Mouse (Mus musculus): Measurements from ENCODE around the gene Mxi1. TPM values are rescaled to one million over a fixed set of nuclear protein-coding genes. Genes with fewer than 3 reads are reported as not detected.
A peak's percentile ranks its signal among the peaks of the same experiment; 100 is the strongest.

The Mxi1 gene
- polyA plus RNA-seq, 1 experiment from 2014 or later = 59.0 TPM

GRCm38 (mm10) chr19:53366881-53367280 is 56.6 kb downstream of the Mxi1 start:
- Histone ChIP-seq H3K4me1 (ENCODE audit: control insufficient read depth, insufficient read depth, low read length) (no peaks in the 10 kb centered on the region), H3K4me3 (ENCODE audit: low read depth, low read length) (no peak overlapping the region), H3K27me3 (ENCODE audit: control insufficient read depth, insufficient read depth, low read length) (no peaks in the 10 kb centered on the region), H3K4me2 (no peak overlapping the region), H3K27ac (ENCODE audit: low read depth, low read length) (no peak overlapping the region), H3K9ac (ENCODE audit: low read length) (no peak overlapping the region), H3K36me3 (ENCODE audit: control insufficient read depth, insufficient read depth, low read length) (peaks cover 2% of the 10 kb centered on the region; the same call in 1 of the 2 replicates), H3K9me3 (ENCODE audit: control insufficient read depth, low read length) (no peaks in the 10 kb centered on the region)
- DNase-seq (ENCODE audit: low spot score, missing footprints) (no peak), ATAC-seq (ENCODE audit: low FRiP score) (no peak)
- WGBS = 81% methylated on average over 7 of the region's 7 CpGs

GRCm38 (mm10) chr19:53369469-53370043 is 59.2 kb downstream of the Mxi1 start:
- Histone ChIP-seq H3K4me2 (no peak overlapping the region), H3K9me3 (ENCODE audit: control insufficient read depth, low read length) (no peaks in the 10 kb centered on the region), H3K4me3 (ENCODE audit: low read depth, low read length) (no peak overlapping the region), H3K4me1 (ENCODE audit: control insufficient read depth, insufficient read depth, low read length) (no peaks in the 10 kb centered on the region), H3K27me3 (ENCODE audit: control insufficient read depth, insufficient read depth, low read length) (no peaks in the 10 kb centered on the region), H3K36me3 (ENCODE audit: control insufficient read depth, insufficient read depth, low read length) (peaks cover 8% of the 10 kb centered on the region), H3K9ac (ENCODE audit: low read length) (no peak overlapping the region; the same call in 1 of the 2 replicates), H3K27ac (ENCODE audit: low read depth, low read length) (no peak overlapping the region)
- ATAC-seq (ENCODE audit: low FRiP score) (peak; percentile 63; the same call in 1 of the 2 replicates), DNase-seq (ENCODE audit: low spot score, missing footprints) (peak; percentile 97)
- 41% methylated on average over 14 of the region's 14 CpGs for WGBS

GRCm38 (mm10) chr19:53370233-53370632 is 59.9 kb downstream of the Mxi1 start:
- Histone ChIP-seq H3K9me3 (ENCODE audit: control insufficient read depth, low read length) (no peaks in the 10 kb centered on the region), H3K4me2 (no peak overlapping the region), H3K27ac (ENCODE audit: low read depth, low read length) (no peak overlapping the region), H3K4me1 (ENCODE audit: control insufficient read depth, insufficient read depth, low read length) (no peaks in the 10 kb centered on the region), H3K9ac (ENCODE audit: low read length) (no peak overlapping the region), H3K4me3 (ENCODE audit: low read depth, low read length) (no peak overlapping the region), H3K27me3 (ENCODE audit: control insufficient read depth, insufficient read depth, low read length) (no peaks in the 10 kb centered on the region), H3K36me3 (ENCODE audit: control insufficient read depth, insufficient read depth, low read length) (peaks cover 8% of the 10 kb centered on the region)
- 86% methylated on average over 15 of the region's 15 CpGs for WGBS
- DNase-seq (ENCODE audit: low spot score, missing footprints) (no peak), ATAC-seq (ENCODE audit: low FRiP score) (no peak)

- no peaks in the 10 kb centered on the region for H3K4me1 ChIP-seq (ENCODE audit: control insufficient read depth, insufficient read depth, low read length)
- no peak within 1 kb of the TSS for H3K4me2 ChIP-seq
- H3K9me3 ChIP-seq (ENCODE audit: control insufficient read depth, low read length) = no peaks in the 10 kb centered on the region
- H3K4me3 ChIP-seq (ENCODE audit: low read depth, low read length) = no peak within 1 kb of the TSS
- H3K27ac ChIP-seq (ENCODE audit: low read depth, low read length) = no peak within 1 kb of the TSS
- peaks cover 12% of the 10 kb centered on the region for H3K36me3 ChIP-seq (ENCODE audit: control insufficient read depth, insufficient read depth, low read length)
- no peaks in the 10 kb centered on the region for H3K27me3 ChIP-seq (ENCODE audit: control insufficient read depth, insufficient read depth, low read length)
- 95% methylated on average over 13 of the region's 13 CpGs for WGBS
- DNase-seq (ENCODE audit: low spot score, missing footprints) (no peak), ATAC-seq (ENCODE audit: low FRiP score) (no peak)
- H3K9ac ChIP-seq (ENCODE audit: low read length) = no peak within 1 kb of the TSS
These were observed 61.3 kb downstream of the Mxi1 start, which contains the start of gene Gm10197 for GRCm38 (mm10) chr19:53371666-53372065. Gene Gm10197, minus strand, starts transcription at chr19:53371766.

- Histone ChIP-seq H3K27me3 (ENCODE audit: control insufficient read depth, insufficient read depth, low read length) (no peaks in the 10 kb centered on the region), H3K27ac (ENCODE audit: low read depth, low read length) (no peak overlapping the region), H3K36me3 (ENCODE audit: control insufficient read depth, insufficient read depth, low read length) (peaks cover 13% of the 10 kb centered on the region), H3K4me1 (ENCODE audit: control insufficient read depth, insufficient read depth, low read length) (no peaks in the 10 kb centered on the region), H3K4me3 (ENCODE audit: low read depth, low read length) (no peak overlapping the region), H3K9ac (ENCODE audit: low read length) (no peak overlapping the region), H3K9me3 (ENCODE audit: control insufficient read depth, low read length) (no peaks in the 10 kb centered on the region), H3K4me2 (no peak overlapping the region)
- DNase-seq (ENCODE audit: low spot score, missing footprints) (no peak), ATAC-seq (ENCODE audit: low FRiP score) (no peak)
- 94% methylated on average over 2 of the region's 2 CpGs for WGBS
These were observed 63.3 kb downstream of the Mxi1 start for GRCm38 (mm10) chr19:53373570-53373969.

GRCm38 (mm10) chr19:53375299-53375698 is 65.0 kb downstream of the Mxi1 start:
- no peak for ATAC-seq (ENCODE audit: low FRiP score)
- H3K36me3 ChIP-seq (ENCODE audit: control insufficient read depth, insufficient read depth, low read length) = peaks cover 18% of the 10 kb centered on the region
- WGBS = 92% methylated on average over 6 of the region's 6 CpGs

GRCm38 (mm10) chr19:53375816-53376215 is 65.5 kb downstream of the Mxi1 start:
- H3K27ac ChIP-seq (ENCODE audit: low read depth, low read length) = no peak overlapping the region
- ATAC-seq (ENCODE audit: low FRiP score) (no peak), DNase-seq (ENCODE audit: low spot score, missing footprints) (no peak)
- H3K4me2 ChIP-seq = no peak overlapping the region
- no peaks in the 10 kb centered on the region for H3K4me1 ChIP-seq (ENCODE audit: control insufficient read depth, insufficient read depth, low read length)
- no peak overlapping the region for H3K9ac ChIP-seq (ENCODE audit: low read length)
- H3K36me3 ChIP-seq (ENCODE audit: control insufficient read depth, insufficient read depth, low read length) = peaks cover 20% of the 10 kb centered on the region
- no peaks in the 10 kb centered on the region for H3K9me3 ChIP-seq (ENCODE audit: control insufficient read depth, low read length)
- WGBS = 97% methylated on average over 9 of the region's 9 CpGs
- H3K4me3 ChIP-seq (ENCODE audit: low read depth, low read length) = no peak overlapping the region
- no peaks in the 10 kb centered on the region for H3K27me3 ChIP-seq (ENCODE audit: control insufficient read depth, insufficient read depth, low read length)

More at GRCm38 (mm10) chr19:53375299-53375698, 65.0 kb downstream of the Mxi1 start:
- H3K4me1 ChIP-seq (ENCODE audit: control insufficient read depth, insufficient read depth, low read length) = no peaks in the 10 kb centered on the region
- DNase-seq (ENCODE audit: low spot score, missing footprints) = no peak
- no peak overlapping the region for H3K4me2 ChIP-seq
- no peak overlapping the region for H3K27ac ChIP-seq (ENCODE audit: low read depth, low read length)
- no peaks in the 10 kb centered on the region for H3K9me3 ChIP-seq (ENCODE audit: control insufficient read depth, low read length)
- no peak overlapping the region for H3K4me3 ChIP-seq (ENCODE audit: low read depth, low read length)
- no peaks in the 10 kb centered on the region for H3K27me3 ChIP-seq (ENCODE audit: control insufficient read depth, insufficient read depth, low read length)
- no peak overlapping the region for H3K9ac ChIP-seq (ENCODE audit: low read length)

GRCm38 (mm10) chr19:53377652-53378051 is 67.3 kb downstream of the Mxi1 start:
- Histone ChIP-seq H3K4me2 (no peak overlapping the region), H3K27me3 (ENCODE audit: control insufficient read depth, insufficient read depth, low read length) (no peaks in the 10 kb centered on the region), H3K9me3 (ENCODE audit: control insufficient read depth, low read length) (no peaks in the 10 kb centered on the region), H3K27ac (ENCODE audit: low read depth, low read length) (no peak overlapping the region), H3K36me3 (ENCODE audit: control insufficient read depth, insufficient read depth, low read length) (peaks cover 23% of the 10 kb centered on the region), H3K4me3 (ENCODE audit: low read depth, low read length) (no peak overlapping the region), H3K9ac (ENCODE audit: low read length) (no peak overlapping the region), H3K4me1 (ENCODE audit: control insufficient read depth, insufficient read depth, low read length) (no peaks in the 10 kb centered on the region)
- no peak for DNase-seq (ENCODE audit: low spot score, missing footprints)
- 92% methylated on average over 8 of the region's 8 CpGs for WGBS
- no peak for ATAC-seq (ENCODE audit: low FRiP score)

- peaks cover 31% of the 10 kb centered on the region for H3K36me3 ChIP-seq (ENCODE audit: control insufficient read depth, insufficient read depth, low read length)
- no peak overlapping the region for H3K9ac ChIP-seq (ENCODE audit: low read length)
- ATAC-seq (ENCODE audit: low FRiP score) (no peak), DNase-seq (ENCODE audit: low spot score, missing footprints) (no peak)
- no peaks in the 10 kb centered on the region for H3K4me1 ChIP-seq (ENCODE audit: control insufficient read depth, insufficient read depth, low read length)
- H3K27me3 ChIP-seq (ENCODE audit: control insufficient read depth, insufficient read depth, low read length) = no peaks in the 10 kb centered on the region
- no peaks in the 10 kb centered on the region for H3K9me3 ChIP-seq (ENCODE audit: control insufficient read depth, low read length)
- no peak overlapping the region for H3K27ac ChIP-seq (ENCODE audit: low read depth, low read length)
- H3K4me3 ChIP-seq (ENCODE audit: low read depth, low read length) = no peak overlapping the region
- WGBS = 91% methylated on average over 10 of the region's 10 CpGs
- no peak overlapping the region for H3K4me2 ChIP-seq
These were observed 68.1 kb downstream of the Mxi1 start for GRCm38 (mm10) chr19:53378421-53378820.

Measured in midbrain, embryonic 11.5 days (tissue).